8 mouse cellular contexts compared by ENCODE assay signal in genomic region chr11:70669582-70670345, GRCm38 (mm10). TPM values are rescaled to one million over a fixed set of nuclear protein-coding genes. Genes with fewer than 3 reads are reported as not detected.
A peak's percentile ranks its signal among the peaks of the same experiment; 100 is the strongest.
DNase-seq lines count a peak whose midpoint lies in the region; ATAC-seq lines count a peak whose summit lies in the region.

No protein-coding gene starts in this region.

- no peaks in the 10 kb centered on the region for H3K27me3 ChIP-seq in embryonic facial prominence, embryonic 13.5 days
- no peaks in the 10 kb centered on the region for H3K27me3 ChIP-seq in liver, embryonic 11.5 days (replicated peaks; ENCODE audit: control insufficient read depth, insufficient read depth, low read length)
- H3K27me3 ChIP-seq in stomach, embryonic 15.5 days (replicated peaks) = no peaks in the 10 kb centered on the region

- no peak for ATAC-seq in embryonic facial prominence, embryonic 13.5 days (ENCODE audit: insufficient number of reproducible peaks, insufficient read depth, low FRiP score, low TSS enrichment, low read depth)
- ATAC-seq in liver, embryonic 11.5 days (replicated peaks; ENCODE audit: low FRiP score) = peak; percentile 16; the same call in 1 of the 2 replicates
- ATAC-seq in monocyte, adult 5-6 weeks (replicated peaks; ENCODE audit: insufficient number of reproducible peaks, low FRiP score, low TSS enrichment, poor library complexity, severe bottlenecking) = 0 out of 2 replicates have a peak, but pooled peaks have one; percentile 0
- ATAC-seq in stomach, embryonic 15.5 days (ENCODE audit: insufficient read depth, low FRiP score, low read depth) = peak; percentile 12

- peaks cover 31% of the 10 kb centered on the region for H3K4me1 ChIP-seq in embryonic facial prominence, embryonic 13.5 days
- H3K4me1 ChIP-seq in liver, embryonic 11.5 days (replicated peaks; ENCODE audit: control insufficient read depth, insufficient read depth, low read length) = peaks cover 22% of the 10 kb centered on the region
- H3K4me1 ChIP-seq in stomach, embryonic 15.5 days = peaks cover 22% of the 10 kb centered on the region

- DNase-seq in A20 (ENCODE audit: low read depth, low spot score) = peak; percentile 94
- peak; percentile 87 for DNase-seq in adrenal gland, adult 2 months
- peak; percentile 74 to 75 for DNase-seq in heart, adult 9 months (ENCODE audit: low spot score in 2 of 2)
- DNase-seq in kidney, adult 8-10 months = peak; percentile 65 to 77
- DNase-seq in liver, embryonic 11.5 days (ENCODE audit: low spot score) = peak; percentile 81

- H3K9me3 ChIP-seq in embryonic facial prominence, embryonic 13.5 days = no peaks in the 10 kb centered on the region
- no peaks in the 10 kb centered on the region for H3K9me3 ChIP-seq in liver, embryonic 11.5 days (ENCODE audit: control insufficient read depth, low read length)
- no peaks in the 10 kb centered on the region for H3K9me3 ChIP-seq in stomach, embryonic 15.5 days

- H3K36me3 ChIP-seq in embryonic facial prominence, embryonic 13.5 days = peaks cover 46% of the 10 kb centered on the region
- peaks cover 12% of the 10 kb centered on the region; the same call in 1 of the 2 replicates for H3K36me3 ChIP-seq in liver, embryonic 11.5 days (ENCODE audit: control insufficient read depth, insufficient read depth, low read length)
- H3K36me3 ChIP-seq in stomach, embryonic 15.5 days = peaks cover 13% of the 10 kb centered on the region

- H3K4me2 ChIP-seq in embryonic facial prominence, embryonic 13.5 days = peak overlapping the region; percentile 82
- peak overlapping the region; percentile 83 for H3K4me2 ChIP-seq in liver, embryonic 11.5 days
- H3K4me2 ChIP-seq in stomach, embryonic 15.5 days = peak overlapping the region; percentile 80

- peak overlapping the region; percentile 69 for H3K4me3 ChIP-seq in embryonic facial prominence, embryonic 13.5 days
- H3K4me3 ChIP-seq in liver, embryonic 11.5 days (ENCODE audit: low read depth, low read length) = peak overlapping the region; percentile 66
- H3K4me3 ChIP-seq in stomach, embryonic 15.5 days (replicated peaks) = peak overlapping the region; percentile 62

- WGBS in embryonic facial prominence, embryonic 13.5 days = under 1% methylated on average over 31 of the region's 31 CpGs
- WGBS in liver, embryonic 11.5 days = under 1% methylated on average over 31 of the region's 31 CpGs
- 1% methylated on average over 31 of the region's 31 CpGs for WGBS in stomach, embryonic 15.5 days

- H3K27ac ChIP-seq in embryonic facial prominence, embryonic 13.5 days = peak overlapping the region; percentile 98
- peak overlapping the region; percentile 89 for H3K27ac ChIP-seq in liver, embryonic 11.5 days (ENCODE audit: low read depth, low read length)
- peak overlapping the region; percentile 99 for H3K27ac ChIP-seq in stomach, embryonic 15.5 days

- H3K9ac ChIP-seq in embryonic facial prominence, embryonic 13.5 days = peak overlapping the region; percentile 82
- peak overlapping the region; percentile 77 for H3K9ac ChIP-seq in liver, embryonic 11.5 days (ENCODE audit: low read depth, low read length)
- H3K9ac ChIP-seq in stomach, embryonic 15.5 days = peak overlapping the region; percentile 45

RNA-seq across cellular contexts. Expression of gene Spag7, which starts 0.5 kb away (rescaled TPM):
- total RNA-seq in adrenal gland, adult 2 months (2021) = 10 to 100 TPM; 83.5 to 85.9 TPM
- 12.3 and 16.0 TPM in 2 replicates for polyA plus RNA-seq in adrenal gland, adult 2 months (2012; rRNA removed)
- 159 and 163 TPM in 2 replicates for polyA plus RNA-seq in embryonic facial prominence, embryonic 13.5 days (2015; fragmentation: Nextera tagmentation; extraction: Ambion mirVana)
- 132 and 146 TPM in 2 replicates for polyA plus RNA-seq in liver, embryonic 11.5 days (2014; fragmentation: Nextera tagmentation; extraction: Ambion mirVana)
- total RNA-seq in monocyte, adult 5-6 weeks (2017) = 49.1 to 78.2 TPM (median 76.7 TPM) in 3 replicates
- 152 and 156 TPM in 2 replicates for polyA plus RNA-seq in stomach, embryonic 15.5 days (2015; fragmentation: Nextera tagmentation; extraction: Ambion mirVana)

RNA-seq across cellular contexts. Expression of gene Eno3, which starts 12.8 kb away (rescaled TPM):
- 10 to 100 TPM; 18.3 to 67.6 TPM for total RNA-seq in adrenal gland, adult 2 months (2021)
- polyA plus RNA-seq in adrenal gland, adult 2 months (2012; rRNA removed) = 8.0 and 16.9 TPM in 2 replicates
- 18.3 and 19.7 TPM in 2 replicates for polyA plus RNA-seq in embryonic facial prominence, embryonic 13.5 days (2015; fragmentation: Nextera tagmentation; extraction: Ambion mirVana)
- polyA plus RNA-seq in liver, embryonic 11.5 days (2014; fragmentation: Nextera tagmentation; extraction: Ambion mirVana) = 19.8 and 20.1 TPM in 2 replicates
- 236 to 452 TPM (median 414 TPM) in 3 replicates for total RNA-seq in monocyte, adult 5-6 weeks (2017)
- polyA plus RNA-seq in stomach, embryonic 15.5 days (2015; fragmentation: Nextera tagmentation; extraction: Ambion mirVana) = 13.9 and 16.6 TPM in 2 replicates

RNA-seq across cellular contexts. Expression of gene Pfn1, which starts 15.3 kb away (rescaled TPM):
- total RNA-seq in adrenal gland, adult 2 months (2021) = 100 to 1,000 TPM; 833 to 893 TPM
- 2,948 and 4,143 TPM in 2 replicates for polyA plus RNA-seq in adrenal gland, adult 2 months (2012; rRNA removed)
- polyA plus RNA-seq in embryonic facial prominence, embryonic 13.5 days (2015; fragmentation: Nextera tagmentation; extraction: Ambion mirVana) = 1,478 and 1,672 TPM in 2 replicates
- polyA plus RNA-seq in liver, embryonic 11.5 days (2014; fragmentation: Nextera tagmentation; extraction: Ambion mirVana) = 2,285 and 2,367 TPM in 2 replicates
- total RNA-seq in monocyte, adult 5-6 weeks (2017) = 527 to 871 TPM (median 568 TPM) in 3 replicates
- 1,701 and 2,042 TPM in 2 replicates for polyA plus RNA-seq in stomach, embryonic 15.5 days (2015; fragmentation: Nextera tagmentation; extraction: Ambion mirVana)

RNA-seq across cellular contexts. Expression of gene Camta2, which starts 18.1 kb away (rescaled TPM):
- 10 to 100 TPM; 36.8 to 51.7 TPM for total RNA-seq in adrenal gland, adult 2 months (2021)
- polyA plus RNA-seq in adrenal gland, adult 2 months (2012; rRNA removed) = 44.8 and 58.4 TPM in 2 replicates
- polyA plus RNA-seq in embryonic facial prominence, embryonic 13.5 days (2015; fragmentation: Nextera tagmentation; extraction: Ambion mirVana) = 13.4 TPM in 2 replicates
- polyA plus RNA-seq in liver, embryonic 11.5 days (2014; fragmentation: Nextera tagmentation; extraction: Ambion mirVana) = 10.4 and 13.1 TPM in 2 replicates
- 8.9 to 20.6 TPM (median 15.7 TPM) in 3 replicates for total RNA-seq in monocyte, adult 5-6 weeks (2017)
- polyA plus RNA-seq in stomach, embryonic 15.5 days (2015; fragmentation: Nextera tagmentation; extraction: Ambion mirVana) = 13.0 and 15.5 TPM in 2 replicates

RNA-seq across cellular contexts. Expression of gene Slc25a11, which starts 22.5 kb away (rescaled TPM):
- total RNA-seq in adrenal gland, adult 2 months (2021) = 100 to 1,000 TPM; 124 to 140 TPM
- polyA plus RNA-seq in adrenal gland, adult 2 months (2012; rRNA removed) = 118 and 139 TPM in 2 replicates
- 167 and 170 TPM in 2 replicates for polyA plus RNA-seq in embryonic facial prominence, embryonic 13.5 days (2015; fragmentation: Nextera tagmentation; extraction: Ambion mirVana)
- polyA plus RNA-seq in liver, embryonic 11.5 days (2014; fragmentation: Nextera tagmentation; extraction: Ambion mirVana) = 115 and 126 TPM in 2 replicates
- 41.1 to 62.6 TPM (median 43.5 TPM) in 3 replicates for total RNA-seq in monocyte, adult 5-6 weeks (2017)
- polyA plus RNA-seq in stomach, embryonic 15.5 days (2015; fragmentation: Nextera tagmentation; extraction: Ambion mirVana) = 150 and 151 TPM in 2 replicates
